Mouse (Mus musculus): ENCODE measurements at regions not wholly inside any gene's neighbourhood (a gene's known extent, or its start where the extent isn't known, plus 50 kb on each side); places are given as distances from the start of the nearest gene placed in this dataset.
"Not testable (repeated sequence)": the region's sequence is repeated elsewhere in the genome, so short reads cannot be mapped to it uniquely, and the experiment has no call there.

DNA sequence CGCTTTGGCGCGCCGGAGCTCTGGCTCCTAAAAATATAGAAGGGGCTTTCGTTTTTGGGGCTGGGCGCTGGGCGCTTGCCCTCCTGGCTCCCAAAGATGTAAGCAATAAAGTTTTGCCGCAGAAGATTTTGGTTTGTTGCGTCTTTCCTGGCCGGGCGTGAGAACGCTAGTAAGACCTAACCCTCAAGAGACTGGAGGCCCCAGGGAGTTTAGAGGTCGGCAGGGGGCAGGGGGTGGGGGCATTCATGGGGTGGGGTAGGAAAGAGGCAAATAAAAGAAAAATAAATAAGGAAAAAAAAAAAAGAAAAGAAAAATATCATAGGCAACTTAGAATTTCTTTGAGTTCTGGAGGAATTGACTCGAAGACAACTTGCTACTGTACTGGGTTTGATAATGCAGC, 196.9 kb downstream of the Dmrta1 start:
- TF ChIP-seq CTCF (IDR thresholded peaks at IDR 0.05; ENCODE audit: borderline replicate concordance, insufficient read depth, low read depth, low read length); POLR2A (IDR thresholded peaks at IDR 0.05; ENCODE audit: borderline replicate concordance, insufficient read depth, low read length): not testable (repeated sequence)

Data from cerebellum, adult 2 months (tissue).